In the genomic region with DNA sequence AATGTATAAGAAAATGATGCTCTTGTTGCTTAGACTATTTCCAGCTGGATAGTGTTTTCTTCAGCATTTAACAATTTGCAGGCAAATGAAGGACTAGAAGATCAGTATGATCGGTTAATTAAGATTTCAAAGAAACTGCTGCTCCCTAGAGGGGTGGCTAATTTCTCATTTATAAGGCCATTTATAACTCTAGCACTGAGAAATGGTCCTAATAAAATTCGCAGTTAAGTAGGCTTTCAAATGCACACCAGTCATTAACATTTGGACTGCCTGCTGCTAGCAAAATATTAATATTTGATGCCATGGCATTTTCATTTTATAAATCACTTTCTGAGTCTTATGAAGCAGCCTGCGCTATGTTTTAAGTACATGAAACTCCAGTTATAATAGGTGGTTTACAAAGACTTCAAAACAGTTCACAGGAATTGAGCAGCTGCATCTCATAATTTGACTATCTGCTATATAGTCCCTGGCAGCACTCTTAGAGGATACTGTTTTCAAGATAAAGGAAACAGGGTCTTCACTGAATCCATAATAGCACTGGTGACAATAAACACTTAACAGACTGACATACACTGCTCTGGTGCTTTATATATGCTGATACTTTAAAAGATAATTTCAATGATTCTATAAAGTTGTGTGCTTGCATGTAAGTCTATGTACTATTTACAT, we compare ENCODE assay signal across 15 mouse cellular contexts.
"Had no signal": no experiment of that assay in that cellular context is flagged by ENCODE, and none has a peak within 500 bp of the region (broad histone marks: within the 10 kb centered on the region; RNA-seq: fewer than 3 reads in every experiment).

No protein-coding gene starts in this region.

- H3K9me3 ChIP-seq: limb, embryonic 10.5 days; liver, embryonic 15.5 days; midbrain, embryonic 12.5 days had no signal

- H3K27me3 ChIP-seq: liver, embryonic 15.5 days; midbrain, embryonic 12.5 days had no signal

- H3K9ac ChIP-seq: liver, embryonic 15.5 days; midbrain, embryonic 12.5 days had no signal

- H3K4me3 ChIP-seq: limb, embryonic 10.5 days; liver, embryonic 15.5 days; midbrain, embryonic 12.5 days had no signal

- H3K27ac ChIP-seq: kidney, postnatal 0 days; limb, embryonic 10.5 days; liver, embryonic 15.5 days; midbrain, embryonic 12.5 days; stomach, postnatal 0 days had no signal

- ATAC-seq: lung, postnatal 0 days had no signal

- DNase-seq: kidney, adult 11 months; kidney, adult 9 months; kidney, postnatal 4 days; lung, adult 2 months; lung, postnatal 36 days; right cerebral cortex, adult 18-20 months; right cerebral cortex, postnatal 25 days; thymus, postnatal 4 days had no signal

- H3K4me2 ChIP-seq: liver, embryonic 11.5 days; liver, embryonic 15.5 days; midbrain, embryonic 12.5 days had no signal

- H3K36me3 ChIP-seq: limb, embryonic 10.5 days; liver, embryonic 15.5 days; midbrain, embryonic 12.5 days had no signal

- H3K4me1 ChIP-seq: limb, embryonic 10.5 days; liver, embryonic 15.5 days; midbrain, embryonic 12.5 days had no signal
